Mouse (Mus musculus) large intestine, adult 2 months (tissue): ENCODE data around the gene Shpk. TPM values are rescaled to one million over a fixed set of nuclear protein-coding genes. Genes with fewer than 3 reads are reported as not detected.
A peak's percentile ranks its signal among the peaks of the same experiment; 100 is the strongest.

Experiments
- DNase-seq: peaks from one replicate; pipeline ENCODE4 v3.0.0-alpha.2; 2012; ENCODE audit warnings: low read depth, low spot score
- WGBS: fragments of 180-500 bp; shearing (Covaris S2); methylation state at CpG from one replicate; pipeline ENCODE4 v1.1.7; 2018; 5-methylcytosine and 5-hydroxymethylcytosine counted together
- polyA plus RNA-seq: library from polyadenylated mRNA; depleted of rRNA; stranded (reverse); fragments of >200 nt; gene quantifications from 2 replicates; pipeline ENCODE4 v1.2.3, GENCODE M21; 2012; rRNA removed

Shpk gene
- 10.4 and 18.9 TPM in 2 replicates for polyA plus RNA-seq

GRCm38 (mm10) chr11:73199230-73199712 is at the start of gene Shpk:
Gene Shpk, plus strand, starts transcription at chr11:73199460.
- WGBS, result under 1% methylated on average over 32 of the region's 32 CpGs
- no peak for DNase-seq

- 69% methylated on average over 6 of the region's 6 CpGs for WGBS
- no peak for DNase-seq
These were observed 44.2 kb upstream of the Shpk start for GRCm38 (mm10) chr11:73155071-73155470.

GRCm38 (mm10) chr11:73159957-73160810 is 39.1 kb upstream of the Shpk start, which contains the start of gene P2rx5:
Gene P2rx5, plus strand, starts transcription at chr11:73160421.
- DNase-seq, result no peak
- 4% methylated on average over 49 of the region's 49 CpGs for WGBS

- DNase-seq, result no peak
- 30% methylated on average over 6 of the region's 6 CpGs for WGBS
These were observed 38.5 kb upstream of the Shpk start for GRCm38 (mm10) chr11:73160811-73161200.

GRCm38 (mm10) chr11:73161616-73162015 is 37.6 kb upstream of the Shpk start:
- DNase-seq, result no peak
- 82% methylated on average over 4 of the region's 4 CpGs for WGBS

GRCm38 (mm10) chr11:73162284-73162683 is 37.0 kb upstream of the Shpk start:
- 62% methylated on average over 5 of the region's 5 CpGs for WGBS
- DNase-seq, result no peak

GRCm38 (mm10) chr11:73168071-73168470 is 31.2 kb upstream of the Shpk start:
- no peak for DNase-seq

GRCm38 (mm10) chr11:73168576-73168975 is 30.7 kb upstream of the Shpk start:
- no peak for DNase-seq

More at GRCm38 (mm10) chr11:73168071-73168470, 31.2 kb upstream of the Shpk start:
- WGBS, result 70% methylated on average over 8 of the region's 8 CpGs

GRCm38 (mm10) chr11:73169231-73169630 is 30.0 kb upstream of the Shpk start:
- peak; percentile 24 for DNase-seq
- WGBS, result 52% methylated on average over 4 of the region's 4 CpGs

More at GRCm38 (mm10) chr11:73168576-73168975, 30.7 kb upstream of the Shpk start:
- WGBS, result 76% methylated on average over 6 of the region's 6 CpGs

- peak; percentile 53 for DNase-seq
- 14% methylated on average over 5 of the region's 5 CpGs for WGBS
These were observed 27.1 kb upstream of the Shpk start for GRCm38 (mm10) chr11:73172186-73172585.

GRCm38 (mm10) chr11:73175612-73176011 is 23.6 kb upstream of the Shpk start:
- DNase-seq, result peak; percentile 31
- 15% methylated on average over 8 of the region's 8 CpGs for WGBS

GRCm38 (mm10) chr11:73176186-73176585 is 23.1 kb upstream of the Shpk start:
- WGBS, result 2% methylated on average over 15 of the region's 15 CpGs
- no peak for DNase-seq

GRCm38 (mm10) chr11:73176608-73177508 is 22.4 kb upstream of the Shpk start, which contains the start of the genes Emc6 and Tax1bp3:
Gene Emc6, minus strand, starts transcription at chr11:73177037.
Gene Tax1bp3, plus strand, starts transcription at chr11:73177083.
- WGBS, result under 1% methylated on average over 81 of the region's 81 CpGs
- DNase-seq, result peak; percentile 92

- under 1% methylated on average over 28 of the region's 28 CpGs for WGBS
- no peak for DNase-seq
These were observed 21.8 kb upstream of the Shpk start for GRCm38 (mm10) chr11:73177509-73177875.

- WGBS, result 5% methylated on average over 2 of the region's 2 CpGs
- DNase-seq, result no peak
These were observed 21.4 kb upstream of the Shpk start for GRCm38 (mm10) chr11:73177895-73178294.

- 87% methylated on average over 10 of the region's 10 CpGs for WGBS
- no peak for DNase-seq
These were observed 13.2 kb upstream of the Shpk start for GRCm38 (mm10) chr11:73185872-73186615.

GRCm38 (mm10) chr11:73187231-73187630 is 12.0 kb upstream of the Shpk start:
- WGBS, result 88% methylated on average over 6 of the region's 6 CpGs
- no peak for DNase-seq

- no peak for DNase-seq
- WGBS, result 63% methylated on average over 6 of the region's 6 CpGs
These were observed 6.2 kb upstream of the Shpk start for GRCm38 (mm10) chr11:73193047-73193446.

GRCm38 (mm10) chr11:73194444-73194843 is 4.8 kb upstream of the Shpk start:
- WGBS, result 68% methylated on average over 2 of the region's 2 CpGs
- no peak for DNase-seq
